In the genomic region with DNA sequence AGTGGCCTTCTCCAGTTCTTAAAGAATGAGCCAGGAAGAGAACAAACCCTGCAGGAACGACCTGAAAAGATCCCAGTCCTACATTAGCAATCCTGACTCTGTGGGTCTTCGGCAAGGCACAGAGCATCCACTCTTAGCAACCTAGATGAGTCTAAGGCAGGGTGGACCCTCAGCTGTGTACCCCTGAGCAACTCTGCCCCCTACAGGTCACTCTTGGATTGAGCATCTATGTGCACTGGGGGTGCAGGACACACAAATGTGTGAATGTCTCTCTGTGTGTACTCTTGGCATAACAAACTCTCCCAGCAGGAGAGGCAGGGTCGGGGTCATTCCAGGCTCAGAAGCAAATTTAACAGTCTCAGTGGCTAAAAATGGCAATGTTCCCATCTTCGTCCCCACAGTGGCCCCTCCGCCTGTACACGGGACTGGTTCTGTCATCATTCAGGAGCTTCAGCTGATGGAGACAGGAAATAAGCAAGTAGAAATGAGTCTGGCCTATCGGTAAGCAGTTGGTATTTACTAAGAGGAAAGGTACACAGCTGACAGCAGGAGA, we compare ENCODE assay signal across 8 mouse cellular contexts. TPM values are rescaled to one million over a fixed set of nuclear protein-coding genes. Genes with fewer than 3 reads are reported as not detected.
A peak's percentile ranks its signal among the peaks of the same experiment; 100 is the strongest.
DNase-seq lines count a peak whose midpoint lies in the region; ATAC-seq and TF ChIP-seq lines count a peak whose summit lies in the region.

No protein-coding gene starts in this region.

- peak; percentile 49 for DNase-seq in gastrocnemius, adult 2 months
- no peak for DNase-seq in gastrocnemius, postnatal 4 days (ENCODE audit: low spot score in 2 of 2)
- DNase-seq in neural tube, embryonic 11.5 days (ENCODE audit: low spot score) = peak; percentile 48
- no peak for DNase-seq in neural tube, embryonic 10.5 days (ENCODE audit: extremely low spot score, low spot score)
- DNase-seq in naive thymus-derived CD4-positive, alpha-beta T cell, adult 2 months (ENCODE audit: low read depth) = peak; percentile 54
- no peak for DNase-seq in urinary bladder, postnatal 36 days (ENCODE audit: low spot score in 2 of 2)
- no peak for DNase-seq in yolk sac, embryonic 10.5 days (ENCODE audit: low spot score)

- H3K9me3 ChIP-seq in neural tube, embryonic 11.5 days (ENCODE audit: control insufficient read depth, low read length) = no peaks in the 10 kb centered on the region
- H3K9me3 ChIP-seq in heart, embryonic 14.5 days (ENCODE audit: control insufficient read depth, low read length) = no peaks in the 10 kb centered on the region

- no peaks in the 10 kb centered on the region for H3K27me3 ChIP-seq in neural tube, embryonic 11.5 days (ENCODE audit: control insufficient read depth, insufficient read depth, low read length)
- no peaks in the 10 kb centered on the region for H3K27me3 ChIP-seq in heart, embryonic 14.5 days (ENCODE audit: control insufficient read depth, insufficient read depth, low read length)

- no peak overlapping the region for H3K4me3 ChIP-seq in gastrocnemius, adult 2 months
- no peak overlapping the region for H3K4me3 ChIP-seq in neural tube, embryonic 11.5 days (ENCODE audit: low read depth, low read length)
- H3K4me3 ChIP-seq in heart, embryonic 14.5 days (ENCODE audit: control insufficient read depth in 1 of 2, insufficient read depth in 1 of 2, low read depth in 1 of 2, low read length in 2 of 2) = no peak overlapping the region

- H3K9ac ChIP-seq in neural tube, embryonic 11.5 days (ENCODE audit: low read length) = no peak overlapping the region
- H3K9ac ChIP-seq in heart, embryonic 14.5 days (ENCODE audit: low read length) = no peak overlapping the region; the same call in 1 of the 2 replicates

- no peak for ATAC-seq in neural tube, embryonic 11.5 days (ENCODE audit: insufficient read depth, low FRiP score, low TSS enrichment)
- peak; percentile 43; the same call in 1 of the 2 replicates for ATAC-seq in heart, embryonic 14.5 days (ENCODE audit: insufficient number of reproducible peaks, insufficient read depth, low FRiP score, low read depth)

- no peak overlapping the region for H3K4me2 ChIP-seq in neural tube, embryonic 11.5 days (ENCODE audit: low read depth)
- H3K4me2 ChIP-seq in heart, embryonic 14.5 days (ENCODE audit: low read length) = no peak overlapping the region; the same call in 1 of the 2 replicates

- H3K27ac ChIP-seq in gastrocnemius, adult 2 months = no peak overlapping the region
- H3K27ac ChIP-seq in neural tube, embryonic 11.5 days (ENCODE audit: low read depth, low read length) = no peak overlapping the region
- H3K27ac ChIP-seq in heart, embryonic 14.5 days (replicated peaks in 1 of 2; ENCODE audit: control insufficient read depth in 1 of 2, insufficient read depth in 1 of 2, low read depth in 2 of 2, low read length in 2 of 2) = peak overlapping the region in 1 of 2 experiments; percentile 41; a peak in 1 of 4 replicates

- H3K36me3 ChIP-seq in neural tube, embryonic 11.5 days (ENCODE audit: control insufficient read depth, insufficient read depth, low read length) = no peaks in the 10 kb centered on the region
- H3K36me3 ChIP-seq in heart, embryonic 14.5 days (ENCODE audit: control insufficient read depth, insufficient read depth, low read length) = no peaks in the 10 kb centered on the region

- intact Hi-C loops in gastrocnemius, adult 2 months (cut with DNase I) = loop anchor here (5.0 to 10.0 kb wide), 2 partner anchors 53 to 79 kb away; no protein-coding TSS in a partner anchor

- 69% methylated on average over 7 of the region's 7 CpGs for WGBS in neural tube, embryonic 11.5 days
- WGBS in heart, embryonic 14.5 days = 28% methylated on average over 7 of the region's 7 CpGs

- no peaks in the 10 kb centered on the region for H3K4me1 ChIP-seq in neural tube, embryonic 11.5 days (ENCODE audit: control insufficient read depth, insufficient read depth, low read length)
- peaks cover 13 to 30% of the 10 kb centered on the region in 2 experiments for H3K4me1 ChIP-seq in heart, embryonic 14.5 days (ENCODE audit: control insufficient read depth in 2 of 2, insufficient read depth in 2 of 2, low read length in 2 of 2)

- peak; percentile 67 for TF ChIP-seq CTCF in gastrocnemius, adult 2 months (IDR thresholded peaks at IDR 0.05)

RNA-seq across cellular contexts. Expression of a gene that starts 39.3 kb away (rescaled TPM):
- total RNA-seq in gastrocnemius, adult 2 months (2021) = 1 to 10 TPM; 5.0 to 8.3 TPM
- total RNA-seq in gastrocnemius, postnatal 4 days (2021) = 10 to 100 TPM; 19.5 to 20.2 TPM
- 9.6 and 10.1 TPM in 2 replicates for polyA plus RNA-seq in neural tube, embryonic 11.5 days (2014; fragmentation: Nextera tagmentation; extraction: Ambion mirVana)
- 13.5 and 14.7 TPM in 2 replicates for polyA plus RNA-seq in heart, embryonic 14.5 days (2014; fragmentation: Nextera tagmentation; extraction: Ambion mirVana)

Comparison
In these comparisons a context has a peak if more than half of its experiments do, and no peak if none do; other contexts are left out.
1. DNase-seq: peak in gastrocnemius, adult 2 months (single experiment), neural tube, embryonic 11.5 days (single experiment) and naive thymus-derived CD4-positive, alpha-beta T cell, adult 2 months (single experiment); none in gastrocnemius, postnatal 4 days (0 of 2), neural tube, embryonic 10.5 days (single experiment), urinary bladder, postnatal 36 days (0 of 2) and yolk sac, embryonic 10.5 days (single experiment).